Mouse (Mus musculus) mouse embryonic stem cell (cell line): ENCODE results near the gene Figla.
"Not testable (repeated sequence)": the region's sequence is repeated elsewhere in the genome, so short reads cannot be mapped to it uniquely, and the experiment has no call there.

Experiments
- in situ Hi-C, 2 experiments: fragments of 300-500 bp; cut with MboI; formaldehyde crosslinking; loops; 1 replicate in 1 of 2; 3 replicates in 1 of 2; pipeline ENCODE4 v1.14.3; 2019 to 2020; ENCODE audit warnings: low sequenced_read_pairs in 2 of 2, low pct_unique_long_range_greater_than_20kb in 1 of 2, mixed read lengths in 1 of 2; ENCODE audit not compliant: unreplicated experiment in 1 of 2

Figla gene

DNA sequence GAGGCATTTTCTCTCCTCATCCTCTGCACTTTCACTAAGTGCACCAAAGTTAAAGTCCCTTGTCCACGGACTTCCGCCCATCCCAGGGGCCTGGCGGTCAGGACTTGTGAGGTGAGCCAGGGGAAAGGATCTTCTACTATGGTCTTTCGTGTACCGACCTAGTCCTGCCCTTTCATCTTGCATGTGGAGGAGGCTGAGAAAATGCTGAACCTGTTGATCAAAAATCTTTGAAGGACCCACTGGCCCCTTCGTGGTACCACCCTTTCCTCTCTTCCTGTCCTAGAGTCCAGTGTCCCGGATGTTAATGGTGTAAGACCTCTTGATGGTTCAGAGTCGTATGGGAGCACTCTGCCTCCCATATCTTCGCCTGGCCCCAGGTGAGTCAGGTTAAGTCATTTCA lies at the start of gene Figla:
Gene Figla (plus strand): TSS at position 301 of the 400 bp plus-strand sequence.
- in situ Hi-C loops: no loop called here

- in situ Hi-C loops: no loop called here
Measured at GRCm38 (mm10) chr6:85966686-85967085, 49.3 kb upstream of the Figla start.

DNA sequence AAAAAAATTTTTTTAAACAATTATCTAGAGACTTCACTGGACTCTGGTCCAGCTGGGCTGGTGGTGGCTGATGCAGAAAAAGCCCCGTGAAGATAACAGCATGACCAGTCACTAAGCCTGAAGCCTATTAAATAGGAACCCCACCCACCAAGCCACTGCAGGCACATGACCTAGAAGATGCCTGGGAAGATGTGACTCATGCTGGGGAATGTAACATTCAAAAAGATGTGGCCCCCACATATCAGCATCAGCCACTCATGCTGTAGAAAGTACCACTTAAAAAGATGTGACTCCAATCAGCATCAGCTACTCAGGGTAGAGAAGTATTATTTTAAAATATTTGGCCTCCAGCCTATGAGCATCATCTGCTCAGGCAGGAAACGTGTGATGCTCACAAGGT lies 46.1 kb upstream of the Figla start:
- in situ Hi-C loops: no loop called here

GRCm38 (mm10) chr6:85972699-85973098 lies 43.3 kb upstream of the Figla start:
- in situ Hi-C loops: no loop called here

DNA sequence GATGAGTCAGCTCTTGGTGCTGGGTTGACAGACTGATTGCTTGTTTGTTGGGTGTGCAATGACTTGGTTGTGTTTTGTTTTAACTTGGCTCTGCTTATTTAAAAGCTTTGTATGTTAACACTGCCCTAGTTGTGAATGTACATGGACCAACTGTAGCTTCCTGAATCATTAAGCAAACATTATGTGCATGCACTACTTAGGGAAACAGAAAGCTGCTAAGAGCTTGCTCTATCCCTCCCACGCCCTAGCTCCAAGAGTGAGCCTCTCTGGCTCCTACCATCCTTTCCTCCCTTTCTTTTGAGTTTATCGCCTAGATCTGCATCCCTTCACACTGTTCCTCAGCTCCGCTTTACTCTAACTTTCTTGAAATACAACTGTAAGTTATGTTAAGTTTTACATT lies 42.6 kb upstream of the Figla start:
- in situ Hi-C loops: no loop called here

DNA sequence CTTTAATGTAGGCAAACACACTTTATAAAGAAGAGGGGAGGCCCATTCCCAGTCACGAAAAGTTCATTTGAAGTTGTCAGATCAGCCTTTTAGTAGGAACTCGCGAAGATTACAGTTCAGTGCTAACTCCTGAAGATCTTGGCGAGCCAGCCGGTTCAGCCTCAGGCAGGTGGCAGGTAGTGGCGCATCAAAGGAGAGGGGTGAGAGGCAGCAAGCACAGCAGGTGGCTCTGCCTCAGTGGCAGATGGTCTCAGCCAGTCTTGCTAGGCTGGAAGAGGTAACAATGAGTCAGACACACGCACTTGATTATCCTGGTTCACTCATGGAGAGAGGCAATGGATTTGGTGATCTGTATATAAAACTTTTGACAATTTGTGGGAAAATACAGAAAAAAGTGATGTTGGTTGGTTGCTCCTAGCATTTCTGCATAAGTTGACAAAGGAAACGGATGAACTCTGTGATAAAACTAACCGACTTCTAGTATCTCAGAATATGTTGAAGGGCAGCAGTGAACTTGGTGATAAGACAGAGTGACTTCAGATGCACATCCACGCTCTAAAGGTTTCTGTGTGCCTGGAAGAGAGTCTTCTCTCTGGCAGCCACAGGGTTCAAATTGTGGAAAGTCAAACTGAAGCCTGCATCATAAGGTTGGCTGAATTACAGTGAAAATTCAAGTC lies 40.9 kb upstream of the Figla start:
- in situ Hi-C loops: no loop called here

DNA sequence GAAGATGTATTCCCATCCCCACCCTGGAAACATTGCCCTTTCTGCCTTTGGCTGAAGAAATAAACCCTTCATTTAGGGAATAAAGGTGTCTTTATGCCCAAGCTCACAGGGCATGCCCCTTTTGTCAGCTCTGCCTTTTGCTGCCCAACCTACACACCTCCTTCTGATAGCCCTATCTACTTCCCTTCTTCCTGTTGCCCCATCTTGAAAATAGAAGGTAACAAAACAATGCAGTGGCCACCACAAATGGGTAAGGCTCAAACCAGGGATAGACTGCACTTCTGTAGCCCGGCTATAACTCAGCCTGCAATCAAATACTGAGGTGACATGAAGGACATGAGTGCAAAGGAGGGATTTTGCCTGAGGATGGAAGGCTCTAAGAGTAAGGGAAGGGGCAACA lies 40.2 kb upstream of the Figla start:
- in situ Hi-C loops: no loop called here

- in situ Hi-C loops: no loop called here
Measured at GRCm38 (mm10) chr6:85976242-85976641, 39.7 kb upstream of the Figla start.

- in situ Hi-C loops: not testable (repeated sequence)
Measured at GRCm38 (mm10) chr6:85978736-85979135, 37.2 kb upstream of the Figla start.

DNA sequence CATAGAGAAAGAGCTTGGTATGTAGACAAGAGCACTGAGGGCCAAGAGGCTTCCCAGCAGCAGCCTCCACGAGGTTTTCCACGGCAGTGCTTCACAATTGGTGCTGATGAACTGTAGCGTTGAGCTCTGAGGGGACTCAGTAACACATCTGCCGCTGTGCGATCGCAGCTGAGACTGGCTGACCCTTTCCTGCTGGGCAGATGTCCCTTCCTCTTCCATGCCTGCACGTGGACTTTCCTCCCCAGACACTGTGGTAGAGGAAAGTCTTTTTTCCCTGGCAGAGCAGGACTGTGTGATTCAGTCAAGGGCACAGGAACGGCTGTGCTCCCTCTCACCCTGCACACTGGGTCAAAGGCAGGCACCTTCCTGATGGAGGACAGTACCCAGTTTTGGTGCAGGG lies 31.6 kb upstream of the Figla start:
- in situ Hi-C loops: no loop called here

GRCm38 (mm10) chr6:85989570-85989969 lies 26.4 kb upstream of the Figla start:
- in situ Hi-C loops: not testable (repeated sequence)

DNA sequence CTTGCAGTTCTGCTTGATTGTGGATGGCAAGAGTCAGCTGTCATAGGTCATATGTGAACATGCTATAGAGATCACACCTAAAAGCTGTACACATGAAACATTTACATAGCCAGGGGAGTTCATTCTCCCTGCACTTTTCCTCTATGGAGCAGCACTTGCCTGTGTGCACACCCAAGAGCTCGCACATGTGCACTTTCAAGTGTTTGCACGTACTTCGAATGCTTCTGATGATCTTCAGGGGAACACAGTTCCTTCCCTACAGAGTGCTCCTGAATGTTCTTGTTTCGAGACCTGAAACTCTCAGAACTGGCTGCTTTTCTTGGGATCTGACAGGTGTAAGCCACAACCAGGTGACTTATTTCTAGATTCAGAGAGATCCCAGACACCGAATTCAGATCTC lies 25.2 kb upstream of the Figla start:
- in situ Hi-C loops: not testable (repeated sequence)

DNA sequence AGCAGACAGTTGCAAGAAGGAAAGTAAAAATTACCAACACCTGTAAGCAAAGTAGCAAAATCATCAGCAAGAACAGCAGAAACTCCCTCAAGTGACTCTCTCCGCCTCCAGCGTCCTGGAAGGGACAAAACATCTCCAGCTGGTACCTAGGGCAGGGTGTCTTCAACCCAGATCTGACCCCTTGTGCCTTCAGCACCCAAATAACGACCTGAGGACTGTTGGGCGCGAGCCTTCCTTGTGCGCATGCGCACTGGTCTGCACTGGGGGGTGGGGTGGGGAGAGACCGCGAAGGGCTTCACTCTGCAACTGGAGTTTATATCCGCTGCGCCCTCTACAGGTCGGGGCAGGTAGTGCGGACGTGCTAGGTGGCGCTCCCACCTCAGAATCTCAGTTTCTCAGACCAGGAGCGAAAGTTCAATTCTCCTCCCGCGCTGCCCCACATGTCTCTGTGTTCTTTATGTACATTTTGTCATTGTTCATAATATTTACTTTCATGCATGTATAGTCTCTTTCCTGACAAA lies 12.5 kb upstream of the Figla start:
- in situ Hi-C loops: loop anchor here (10.0 kb wide), 2 partner anchors 69 to 99 kb away; partner anchors contain the start of gene Nat8f4 (in 1 of the 2)

GRCm38 (mm10) chr6:86004271-86005148 lies 11.5 kb upstream of the Figla start:
- in situ Hi-C loops: loop anchor here (5.0 to 10.0 kb wide), 4 partner anchors 67 to 172 kb away; partner anchors contain the start of genes Nat8 (in 1 of the 2) and Nat8f4 (in 1 of the 2)

GRCm38 (mm10) chr6:86009980-86010379 lies 6.0 kb upstream of the Figla start:
- in situ Hi-C loops: loop anchor here (5.0 to 10.0 kb wide), 4 partner anchors 73 to 178 kb away; partner anchors contain the start of genes Nat8 (in 1 of the 2) and Nat8f4 (in 1 of the 2)

DNA sequence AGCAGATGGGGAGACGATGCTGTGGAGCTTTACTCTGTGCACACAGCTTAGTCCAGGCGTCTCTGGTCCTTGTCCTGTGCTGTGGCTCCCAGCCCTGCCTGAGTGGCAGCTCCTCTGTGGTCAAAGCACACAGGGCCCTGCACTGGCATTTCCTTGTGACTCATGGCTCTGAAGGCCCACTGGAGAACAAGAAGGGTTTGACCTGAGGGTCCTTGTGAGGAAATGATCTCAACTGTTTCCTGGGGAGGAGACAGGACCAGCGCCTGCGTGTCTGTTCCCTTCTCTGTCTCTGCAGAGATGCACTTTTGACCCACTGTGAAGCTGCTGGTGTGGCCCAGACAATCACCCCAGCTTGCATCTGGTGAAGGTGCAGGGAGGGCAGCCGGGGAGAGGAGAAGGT lies 1.2 kb upstream of the Figla start:
- in situ Hi-C loops: not testable (repeated sequence)

- in situ Hi-C loops: no loop called here
Measured at GRCm38 (mm10) chr6:86016793-86017350, 901 bp downstream of the Figla start.

DNA sequence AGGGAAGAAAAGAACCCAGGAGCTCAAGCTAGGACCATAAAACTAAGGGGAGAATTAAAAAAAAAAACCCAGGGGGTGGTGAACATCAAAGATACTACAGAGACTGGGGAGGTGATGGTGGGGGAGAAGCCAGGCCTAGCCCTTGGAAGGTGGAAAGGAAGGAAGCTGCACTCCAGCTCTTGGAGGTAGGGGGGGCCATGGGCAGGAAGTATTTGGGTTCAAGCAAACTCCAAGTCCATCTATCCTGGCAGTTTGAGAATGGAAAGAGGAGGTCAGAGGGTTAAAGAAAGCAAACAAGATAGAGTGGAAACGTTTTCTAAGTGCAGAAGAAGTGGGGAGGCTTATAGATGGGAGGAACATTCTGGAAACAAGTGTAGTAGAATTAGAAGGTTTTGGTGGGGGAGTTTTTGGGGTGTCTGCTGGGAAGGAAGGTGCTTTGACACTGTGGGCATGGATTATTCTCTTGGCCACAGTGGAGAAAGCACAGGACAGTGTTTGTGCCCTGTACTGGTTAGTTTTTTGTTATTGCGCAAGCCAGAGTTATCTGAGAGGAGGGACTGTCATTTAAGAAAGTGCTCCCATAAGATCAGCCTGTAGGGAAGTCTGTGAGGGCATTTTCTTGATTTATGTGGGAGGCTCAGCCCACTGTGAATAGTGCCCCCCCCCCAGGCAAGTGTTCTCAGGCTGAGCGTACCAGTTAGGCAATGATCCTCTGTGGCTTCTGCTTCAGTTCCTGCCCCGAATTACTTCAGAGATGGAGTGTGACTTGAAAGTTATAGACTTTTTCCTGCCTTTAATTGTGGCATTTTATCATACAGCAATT lies 3.7 kb downstream of the Figla start:
- in situ Hi-C loops: no loop called here
